Mouse (Mus musculus): ENCODE data around the gene Cchcr1.

- TF ChIP-seq MAFK (IDR thresholded peaks at IDR 0.05; ENCODE audit: insufficient read depth, low read depth, low read length) = no peak
- no peak for TF ChIP-seq ZNF384 (IDR thresholded peaks at IDR 0.05; ENCODE audit: low read depth, low read length)
Measured at GRCm38 (mm10) chr17:35569091-35569944, 52.4 kb downstream of the Cchcr1 start.

All from ES-E14 (cell line).